Mouse (Mus musculus) neural tube, embryonic 15.5 days (tissue): ENCODE results near the gene Acbd4. TPM values are rescaled to one million over a fixed set of nuclear protein-coding genes. Genes with fewer than 3 reads are reported as not detected.
A peak's percentile ranks its signal among the peaks of the same experiment; 100 is the strongest.

Experiments
- ATAC-seq: fragments of 200-750 bp; cut with Nextera tagmentation; 2 replicates; pipeline ENCODE4 v1.8.0; 2017; ENCODE audit warnings: mild to moderate bottlenecking, moderate TSS enrichment, moderate library complexity; ENCODE audit not compliant: low FRiP score
- H3K27ac ChIP-seq: fragments of 300-500 bp; sonication (generic); replicated peaks from 2 replicates; pipeline ENCODE4 v1.5.1; 2015; ENCODE audit warnings: mild to moderate bottlenecking, inconsistent platforms
- H3K27me3 ChIP-seq: fragments of 300-500 bp; sonication (generic); replicated peaks from 2 replicates; pipeline ENCODE4 v1.6.1; 2015; ENCODE audit warnings: inconsistent platforms
- H3K36me3 ChIP-seq: fragments of 300-500 bp; sonication (generic); 2 replicates; pipeline ENCODE4 v1.6.1; 2015; ENCODE audit warnings: inconsistent platforms
- H3K4me1 ChIP-seq: fragments of 300-500 bp; sonication (generic); 2 replicates; pipeline ENCODE4 v1.6.1; 2015; ENCODE audit warnings: inconsistent platforms
- H3K4me2 ChIP-seq: fragments of 300-500 bp; sonication (generic); 2 replicates; pipeline ENCODE4 v1.6.1; 2015; ENCODE audit warnings: inconsistent platforms, mild to moderate bottlenecking, moderate library complexity
- H3K4me3 ChIP-seq: fragments of 300-500 bp; sonication (generic); replicated peaks from 2 replicates; pipeline ENCODE4 v1.5.1; 2015; ENCODE audit warnings: mild to moderate bottlenecking, inconsistent platforms
- H3K9ac ChIP-seq: fragments of 300-500 bp; sonication (generic); replicated peaks from 2 replicates; pipeline ENCODE4 v1.6.1; 2015; ENCODE audit warnings: mild to moderate bottlenecking, inconsistent platforms
- H3K9me3 ChIP-seq: fragments of 300-500 bp; sonication (generic); replicated peaks from 2 replicates; pipeline ENCODE4 v1.6.1; 2016; ENCODE audit warnings: inconsistent platforms
- WGBS: fragments of 180-500 bp; shearing (Covaris S2); methylation state at CpG from one replicate; pipeline ENCODE4 v1.1.7; 2015; ENCODE audit warnings: mixed read lengths; 5-methylcytosine and 5-hydroxymethylcytosine counted together
- polyA plus RNA-seq: library from polyadenylated mRNA; unstranded; fragments of >200 nt; fragmentation: Nextera tagmentation; extraction: Ambion mirVana; gene quantifications from 2 replicates; pipeline ENCODE4 v1.2.1, GENCODE M21; 2015

The Acbd4 gene
- polyA plus RNA-seq, 1 experiment from 2014 or later: 10.4 TPM

DNA sequence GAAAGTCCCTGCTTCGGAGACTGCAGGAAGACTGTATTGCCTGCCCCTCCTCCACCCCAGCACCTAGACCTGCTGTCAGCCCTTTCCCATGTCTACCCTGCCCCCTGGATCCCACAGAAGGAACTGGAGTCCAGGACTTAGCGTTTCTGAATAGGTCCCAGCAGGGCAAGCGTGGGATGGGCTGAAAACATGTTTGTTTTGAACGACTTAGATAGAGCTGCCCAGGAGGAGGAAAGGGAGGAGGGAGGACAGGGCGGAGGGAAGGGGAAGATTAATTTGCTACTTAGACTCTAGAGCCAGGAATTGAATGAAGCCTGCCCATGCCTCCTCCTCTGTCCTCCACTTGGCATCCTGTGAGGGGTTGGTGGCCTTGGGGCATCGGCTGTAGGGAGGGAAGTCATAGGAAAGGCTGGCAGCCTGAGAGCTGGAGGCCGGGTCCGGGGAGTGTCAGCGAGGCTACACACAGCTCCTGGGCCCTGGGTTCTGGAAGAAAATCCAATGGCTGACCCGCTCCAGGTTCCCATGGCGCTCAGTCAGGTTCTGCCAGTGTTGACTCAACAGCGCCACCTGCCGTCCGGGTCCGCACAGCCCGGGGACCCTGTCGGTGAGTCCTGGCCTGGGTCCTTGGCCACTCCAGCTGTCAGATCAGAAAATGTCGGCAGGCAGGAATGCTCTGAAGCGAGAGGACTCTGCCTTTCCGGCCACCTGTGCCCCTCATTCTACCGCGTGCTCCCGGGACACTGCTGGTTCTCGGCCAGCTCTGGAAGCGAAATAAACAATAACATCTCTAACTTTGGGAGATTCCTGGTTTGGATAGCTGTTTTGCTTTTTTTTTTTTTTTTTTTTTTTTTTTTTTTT is 57.4 kb downstream of the Acbd4 start:
- WGBS: 3% methylated on average over 25 of the region's 25 CpGs
- no peaks in the 10 kb centered on the region for H3K36me3 ChIP-seq
- no peaks in the 10 kb centered on the region for H3K27me3 ChIP-seq
- H3K9ac ChIP-seq: no peak overlapping the region; the same call in 1 of the 2 replicates
- ATAC-seq: peak; percentile 91
- peak overlapping the region; percentile 27 for H3K4me3 ChIP-seq
- H3K9me3 ChIP-seq: no peaks in the 10 kb centered on the region
- H3K4me2 ChIP-seq: peak overlapping the region; percentile 56
- H3K27ac ChIP-seq: peak overlapping the region; percentile 69
- peaks cover 11% of the 10 kb centered on the region for H3K4me1 ChIP-seq

DNA sequence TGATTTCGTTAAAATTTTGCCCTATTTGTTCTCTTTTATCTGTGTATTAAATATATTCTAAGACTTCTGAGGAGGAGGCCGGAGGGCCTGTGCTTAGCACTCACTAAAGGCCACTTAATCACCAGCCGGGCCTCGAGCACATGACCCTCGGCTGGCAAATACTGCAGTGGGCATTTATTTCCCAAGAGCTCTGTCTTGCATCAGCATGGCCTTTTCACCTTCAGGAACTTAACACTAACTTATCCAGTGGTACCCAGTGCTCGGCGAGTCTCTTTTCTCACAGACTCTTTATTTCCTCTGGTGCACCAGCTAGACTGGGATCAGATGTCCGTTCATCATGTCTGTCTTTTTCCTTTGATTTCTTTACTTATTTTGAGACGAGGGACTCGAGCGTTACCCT is 59.3 kb downstream of the Acbd4 start:
- 88% methylated on average over 11 of the region's 11 CpGs for WGBS
- no peak overlapping the region for H3K4me3 ChIP-seq
- H3K4me2 ChIP-seq: no peak overlapping the region
- H3K9me3 ChIP-seq: no peaks in the 10 kb centered on the region
- H3K27ac ChIP-seq: no peak overlapping the region
- peaks cover 11% of the 10 kb centered on the region for H3K4me1 ChIP-seq
- H3K9ac ChIP-seq: no peak overlapping the region
- H3K27me3 ChIP-seq: no peaks in the 10 kb centered on the region
- no peak for ATAC-seq
- H3K36me3 ChIP-seq: no peaks in the 10 kb centered on the region

DNA sequence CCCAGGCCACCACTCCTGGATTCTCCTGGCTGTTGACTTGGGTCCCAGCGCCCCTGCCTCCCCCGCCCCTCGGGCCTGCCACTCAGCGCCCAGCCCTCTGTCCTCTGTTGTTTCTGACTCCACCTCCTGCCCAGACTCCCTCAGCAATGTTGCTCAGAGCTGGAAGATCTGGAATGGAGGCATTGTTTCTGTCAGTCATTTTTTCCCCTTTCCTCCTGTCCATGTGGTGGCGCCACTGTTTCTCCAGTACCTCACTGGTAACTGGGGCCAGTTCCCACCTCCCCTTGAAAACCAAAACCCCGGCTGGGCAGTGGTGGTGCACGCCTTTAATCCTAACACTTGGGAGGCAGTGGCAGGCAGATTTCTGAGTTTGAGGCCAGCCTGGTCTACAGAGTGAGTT is 60.0 kb downstream of the Acbd4 start:
- no peaks in the 10 kb centered on the region for H3K27me3 ChIP-seq
- 74% methylated on average over 6 of the region's 7 CpGs for WGBS
- H3K9ac ChIP-seq: no peak overlapping the region
- peaks cover 11% of the 10 kb centered on the region for H3K4me1 ChIP-seq
- H3K36me3 ChIP-seq: no peaks in the 10 kb centered on the region
- H3K4me3 ChIP-seq: no peak overlapping the region
- H3K27ac ChIP-seq: no peak overlapping the region
- ATAC-seq: no peak
- no peaks in the 10 kb centered on the region for H3K9me3 ChIP-seq
- no peak overlapping the region for H3K4me2 ChIP-seq

Other genes with a start within 250 kb of the Acbd4 start
- 121 and 147 TPM in 2 replicates for gene Eftud2, start 220.7 kb upstream of the Acbd4 start, polyA plus RNA-seq
- 1.5 and 1.7 TPM in 2 replicates for gene Ccdc103, start 220.5 kb upstream of the Acbd4 start, polyA plus RNA-seq
- not detected in 2 replicates for gene Fam187a, start 216.5 kb upstream of the Acbd4 start, polyA plus RNA-seq
- gene Gfap, start 200.8 kb upstream of the Acbd4 start, polyA plus RNA-seq: 2.4 and 4.2 TPM in 2 replicates
- gene Kif18b, start 176.6 kb upstream of the Acbd4 start, polyA plus RNA-seq: 1.9 and 3.9 TPM in 2 replicates
- gene C1ql1, start 155.0 kb upstream of the Acbd4 start, polyA plus RNA-seq: 4.4 TPM in 2 replicates
- 33.8 and 39.3 TPM in 2 replicates for gene Nmt1, start 73.5 kb upstream of the Acbd4 start, polyA plus RNA-seq
- 149 and 153 TPM in 2 replicates for gene Dcakd, start 73.3 kb upstream of the Acbd4 start, polyA plus RNA-seq
- gene Plcd3, start within 50 bp of the Acbd4 start, polyA plus RNA-seq: 3.2 and 3.4 TPM in 2 replicates
- 4.3 and 4.5 TPM in 2 replicates for gene Hexim1, start 14.5 kb downstream of the Acbd4 start, polyA plus RNA-seq
- gene Hexim2, start 30.7 kb downstream of the Acbd4 start, polyA plus RNA-seq: 28.4 and 29.0 TPM in 2 replicates
- 8.6 and 10.8 TPM in 2 replicates for gene Fmnl1, start 69.4 kb downstream of the Acbd4 start, polyA plus RNA-seq
- gene 1700023F06Rik, start 106.9 kb downstream of the Acbd4 start, polyA plus RNA-seq: 2.1 and 2.3 TPM in 2 replicates
- 1.00 and 1.3 TPM in 2 replicates for gene Spata32, start 116.8 kb downstream of the Acbd4 start, polyA plus RNA-seq
- 3.8 and 5.7 TPM in 2 replicates for gene Map3k14, start 165.8 kb downstream of the Acbd4 start, polyA plus RNA-seq